Mouse (Mus musculus) spleen, postnatal 36 days (tissue): ENCODE results near the gene Tra2b.
"Not testable (repeated sequence)": the region's sequence is repeated elsewhere in the genome, so short reads cannot be mapped to it uniquely, and the experiment has no call there.

Experiments
- DNase-seq, 2 experiments: peaks; one replicate each; pipeline ENCODE4 v3.0.0; 2022; ENCODE audit warnings: low spot score in 2 of 2, mixed read lengths in 1 of 2

The Tra2b gene

DNA sequence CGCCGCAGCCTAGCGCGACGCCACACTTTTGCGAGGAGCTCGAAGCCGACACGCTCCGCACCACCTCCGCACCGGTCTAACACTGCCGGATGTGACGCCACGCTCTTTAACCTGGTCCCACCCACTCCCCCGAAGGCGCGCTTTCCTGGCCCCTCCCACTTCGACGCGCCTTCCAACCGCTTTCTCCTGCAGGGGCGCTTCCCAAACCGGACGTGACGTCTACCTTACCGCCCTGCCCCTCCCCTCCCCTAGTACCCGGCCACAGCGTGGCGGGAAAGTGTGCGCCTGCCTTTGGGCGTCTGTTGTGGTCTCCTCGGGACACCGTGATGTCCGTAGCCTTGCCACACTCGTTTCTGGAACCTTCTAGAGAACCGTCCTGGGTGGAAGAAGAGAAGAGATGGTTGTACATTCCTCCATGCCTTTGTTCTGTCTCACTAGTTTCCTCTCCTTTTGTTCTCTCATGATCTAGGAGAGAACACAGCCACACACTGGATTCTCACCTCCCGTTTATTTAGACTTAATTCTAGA, at the start of gene Tra2b:
Tra2b (minus strand) TSS at position 157 of the 528 bp plus-strand sequence.
- peak; percentile 96 to 97 for DNase-seq

DNA sequence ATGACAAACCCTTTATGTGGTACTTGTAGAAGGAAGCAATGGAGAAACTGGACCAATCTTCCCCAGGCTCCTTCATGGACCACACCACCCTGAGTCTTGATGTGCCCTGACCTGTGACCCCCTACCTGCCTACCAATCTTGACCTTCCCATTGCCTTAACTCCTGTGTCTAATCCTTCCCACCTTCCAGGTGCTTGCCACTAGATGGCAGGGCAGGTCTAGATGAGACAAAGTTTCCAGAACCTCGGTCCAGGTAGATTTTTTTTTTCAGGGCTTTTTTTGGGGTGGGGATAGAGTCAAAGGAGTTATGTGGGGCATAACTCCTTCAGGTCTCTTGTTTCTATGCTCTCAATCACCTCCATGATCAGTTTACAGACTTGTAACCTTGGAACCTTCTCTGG, 44.8 kb upstream of the Tra2b start:
- peak; percentile 5 to 17 for DNase-seq

DNA sequence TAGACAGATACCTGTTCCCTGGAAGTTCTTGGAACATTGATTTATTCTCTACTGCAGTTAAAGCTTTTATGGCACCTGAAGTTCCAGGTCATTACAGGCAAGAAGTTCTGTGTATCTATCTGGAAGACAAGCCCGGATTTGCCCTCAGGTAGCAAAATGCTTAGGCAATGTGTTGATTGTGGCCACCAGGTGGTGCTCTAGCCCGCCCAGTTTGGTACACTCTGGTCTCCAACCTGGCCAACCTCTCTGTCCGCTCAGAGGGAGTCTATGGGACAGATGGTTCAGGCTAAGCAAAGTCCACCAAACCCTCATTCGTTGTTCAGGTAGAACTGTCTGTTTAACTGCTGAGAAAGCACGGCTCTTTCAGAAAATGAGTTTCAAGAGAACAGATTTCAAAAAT, 36.8 kb upstream of the Tra2b start:
- peak; percentile 41 to 51 for DNase-seq

DNA sequence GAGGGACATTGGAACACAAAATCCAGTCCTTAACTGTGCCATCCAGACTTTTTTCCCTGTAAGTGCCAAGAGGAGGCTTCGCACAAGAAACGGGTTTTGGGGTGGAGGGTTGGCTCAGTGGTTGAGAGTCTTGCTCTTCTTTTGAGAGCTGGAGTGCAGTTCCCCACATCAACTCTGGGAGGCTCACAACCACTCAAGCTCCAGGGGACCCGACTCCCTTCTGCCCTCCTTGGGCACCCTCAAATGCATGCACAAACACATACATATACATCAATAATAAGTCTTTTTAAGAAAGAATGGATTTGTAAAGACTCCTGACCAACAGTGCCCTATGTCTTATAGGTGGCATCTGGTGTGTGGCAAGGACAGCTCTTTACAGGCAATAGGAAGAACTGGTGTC, 35.6 kb upstream of the Tra2b start:
- no peak for DNase-seq

DNA sequence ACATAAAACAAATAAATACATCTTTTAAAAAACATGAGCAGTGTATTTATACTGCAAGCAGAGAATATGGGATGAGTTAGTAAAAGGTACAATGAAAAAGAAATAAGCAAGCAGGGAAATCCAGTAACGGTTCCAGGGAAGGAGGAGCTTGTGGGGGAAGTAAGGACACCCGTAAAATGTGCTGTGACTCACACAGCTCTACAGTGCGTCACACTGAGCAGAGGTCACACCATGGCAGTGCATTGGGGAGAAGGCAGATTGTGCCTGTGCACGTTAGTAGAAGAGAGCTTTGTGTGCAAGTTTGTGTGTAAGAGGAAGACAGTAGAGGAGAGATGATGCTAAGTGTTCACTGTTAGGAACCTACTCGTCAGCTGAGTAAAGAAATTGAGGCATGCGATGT, 31.1 kb upstream of the Tra2b start:
- DNase-seq, result no peak

DNA sequence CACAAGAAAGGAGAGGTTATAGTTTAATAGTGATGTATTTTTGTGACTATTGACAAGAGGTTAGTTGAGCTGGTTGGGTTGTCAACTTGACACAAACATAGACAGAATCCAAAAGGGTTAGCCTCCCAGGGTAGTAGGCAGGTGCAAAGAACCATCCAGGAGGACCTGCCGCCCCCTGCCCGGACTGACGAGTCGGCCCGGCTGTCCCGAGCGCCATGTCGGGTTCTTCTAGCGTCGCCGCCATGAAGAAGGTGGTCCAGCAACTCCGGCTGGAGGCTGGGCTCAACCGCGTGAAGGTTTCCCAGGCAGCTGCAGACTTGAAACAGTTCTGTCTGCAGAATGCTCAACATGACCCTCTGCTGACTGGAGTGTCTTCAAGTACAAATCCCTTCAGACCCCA, 29.0 kb upstream of the Tra2b start:
- DNase-seq, result not testable (repeated sequence)

DNA sequence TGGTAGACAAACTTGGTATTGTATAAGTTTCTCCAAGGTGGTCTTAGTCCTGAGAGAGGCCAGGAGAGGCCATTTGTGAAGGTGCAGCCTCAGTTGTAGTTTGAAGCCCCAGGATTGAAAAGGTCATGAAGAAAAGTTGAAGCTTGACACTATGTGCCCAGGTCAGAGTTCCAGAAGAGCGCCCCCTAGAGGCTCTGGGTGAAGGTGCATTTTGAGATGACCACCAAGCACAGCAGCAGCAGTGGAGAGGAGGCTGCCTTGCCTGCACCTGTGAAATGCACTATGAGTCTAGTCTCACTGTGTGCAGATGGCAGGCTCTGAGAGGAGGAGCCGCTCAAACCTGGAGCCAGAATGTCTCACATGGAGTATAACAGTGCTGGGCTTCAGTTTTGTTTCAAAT, 27.8 kb upstream of the Tra2b start:
- DNase-seq, result no peak

DNA sequence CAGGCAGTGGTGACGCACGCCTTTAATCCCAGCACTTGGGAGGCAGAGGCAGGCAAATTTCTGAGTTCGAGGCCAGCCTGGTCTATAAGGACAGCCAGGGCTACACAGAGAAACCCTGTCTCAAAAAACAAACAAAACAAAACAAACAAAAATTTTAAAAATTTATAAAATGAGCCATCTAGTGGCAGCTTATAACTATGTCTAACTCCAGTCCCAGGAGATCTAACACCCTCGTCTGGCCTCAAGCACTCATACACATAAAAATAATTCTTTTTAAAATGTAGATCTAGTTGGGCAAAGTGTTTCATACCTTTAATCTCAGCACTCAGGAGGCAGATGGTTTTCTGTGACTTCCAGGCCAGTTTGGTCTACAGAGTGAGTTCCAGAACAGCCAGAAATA, 26.6 kb upstream of the Tra2b start:
- no peak for DNase-seq

DNA sequence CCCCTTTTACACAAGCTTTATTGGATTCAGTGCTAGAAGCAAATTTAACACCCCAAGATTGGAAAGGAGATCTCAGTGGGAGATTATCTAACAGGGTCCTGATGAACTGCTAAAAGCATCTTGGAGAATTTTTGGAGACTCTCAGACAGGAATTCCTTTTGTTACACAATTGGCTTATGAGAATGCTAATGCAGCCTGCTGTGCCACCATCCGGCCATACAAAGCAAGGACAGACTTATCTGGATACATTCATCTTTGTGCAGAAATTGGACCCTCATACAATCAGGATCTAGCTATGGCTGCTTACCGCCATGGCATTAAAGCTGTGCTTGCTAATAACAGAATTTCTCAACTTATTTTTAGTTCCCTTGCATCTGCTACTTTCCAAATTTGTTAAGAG, 23.8 kb upstream of the Tra2b start:
- DNase-seq, result no peak

DNA sequence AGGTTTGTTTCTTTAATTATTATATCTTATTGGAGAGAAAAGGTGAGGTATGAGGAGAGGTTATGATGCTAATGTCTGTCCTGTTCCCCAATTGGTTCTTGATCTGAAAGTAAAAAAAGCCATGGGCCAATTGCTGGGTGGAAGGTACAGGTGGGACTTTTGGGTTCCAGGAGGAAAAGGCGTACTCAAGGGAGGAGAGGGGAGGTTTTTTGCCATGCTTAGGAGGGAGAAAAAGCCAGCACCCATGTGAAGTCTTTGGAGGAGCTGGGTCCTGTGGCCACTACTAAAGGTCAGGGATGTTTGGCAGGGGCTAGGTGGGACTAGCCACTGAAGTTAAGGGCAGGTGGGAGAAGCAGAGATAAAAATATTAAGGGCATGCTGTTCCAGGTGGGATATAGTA, 21.2 kb upstream of the Tra2b start:
- DNase-seq, result no peak

DNA sequence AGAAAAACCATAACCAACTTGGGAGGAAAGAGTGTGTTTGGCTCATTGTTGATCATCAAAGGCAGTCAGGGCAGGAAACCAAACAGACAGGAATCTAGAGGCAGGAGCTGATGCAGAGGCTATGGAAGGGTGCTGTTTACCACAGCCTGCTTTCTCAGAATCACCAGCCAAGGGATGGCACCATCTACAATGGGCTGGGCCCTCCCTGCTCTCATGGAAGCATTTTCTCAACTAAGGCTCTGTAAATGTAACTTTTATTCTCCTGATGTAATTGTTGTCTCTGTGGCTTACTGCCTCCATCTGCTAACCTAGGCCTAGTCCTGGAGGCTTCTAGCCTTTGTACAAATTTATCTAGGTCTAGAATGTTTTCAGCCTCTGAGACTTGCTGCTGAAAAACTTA, 10.7 kb upstream of the Tra2b start:
- no peak for DNase-seq

DNA sequence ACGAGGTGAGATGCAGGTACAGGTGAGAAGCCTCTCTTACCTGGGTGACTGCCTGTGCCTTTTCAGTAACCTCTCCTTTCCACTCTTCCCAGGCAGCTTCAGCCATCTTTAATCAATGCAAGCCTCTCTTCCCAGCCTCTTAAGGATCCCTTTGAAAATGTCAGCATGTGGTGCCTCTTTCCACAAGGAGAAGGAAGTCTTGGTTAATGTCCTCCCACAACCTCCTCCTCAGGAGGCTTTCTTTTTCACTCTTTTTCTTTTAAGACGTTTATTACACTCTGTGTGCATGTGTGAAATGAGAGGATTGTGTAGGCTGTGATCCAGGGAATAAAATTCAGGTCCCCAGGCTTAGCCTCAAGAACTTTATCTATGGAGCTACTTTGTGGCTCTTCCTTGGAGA, 9.3 kb upstream of the Tra2b start:
- DNase-seq, result no peak

DNA sequence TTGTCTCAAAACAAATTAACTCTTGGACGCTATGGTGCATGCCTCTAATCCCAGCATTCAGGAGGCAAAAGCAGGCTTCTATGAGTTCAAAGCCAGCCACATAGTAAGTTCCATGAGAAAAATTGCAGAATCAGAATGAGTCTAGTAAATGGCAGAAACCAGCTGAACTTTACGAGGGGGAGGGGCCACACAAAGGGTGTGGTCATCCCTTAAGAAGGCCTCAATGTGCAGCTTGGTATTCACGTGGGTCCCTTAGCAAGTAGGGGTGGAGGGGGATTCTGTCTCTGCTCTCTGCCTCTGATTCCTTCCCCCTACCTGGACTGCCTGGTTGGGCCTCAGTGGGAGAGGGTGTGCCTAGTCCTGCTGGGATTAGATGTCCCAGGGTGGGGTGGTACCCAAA, 4.7 kb upstream of the Tra2b start:
- DNase-seq, result no peak

DNA sequence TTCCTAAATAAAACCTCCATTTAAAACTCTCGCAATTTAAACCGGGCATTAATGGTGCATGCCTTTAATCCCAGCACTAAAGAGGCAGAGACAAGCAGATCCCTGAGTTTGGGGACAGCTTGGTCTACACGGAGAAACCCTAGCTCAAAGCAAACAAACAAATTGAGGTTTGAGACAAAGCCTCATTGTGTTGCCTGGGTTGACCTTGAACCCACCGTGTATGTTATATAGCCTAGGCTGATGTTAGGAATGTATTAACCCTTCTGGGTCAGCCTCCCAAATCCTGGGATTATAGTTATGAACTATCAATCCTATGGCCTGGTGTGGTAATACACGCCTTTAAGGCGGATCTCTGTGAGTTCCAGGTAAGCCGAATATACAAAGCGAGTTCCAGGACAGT, 579 bp upstream of the Tra2b start:
- DNase-seq, result peak in 1 of 2 experiments; percentile 7

DNA sequence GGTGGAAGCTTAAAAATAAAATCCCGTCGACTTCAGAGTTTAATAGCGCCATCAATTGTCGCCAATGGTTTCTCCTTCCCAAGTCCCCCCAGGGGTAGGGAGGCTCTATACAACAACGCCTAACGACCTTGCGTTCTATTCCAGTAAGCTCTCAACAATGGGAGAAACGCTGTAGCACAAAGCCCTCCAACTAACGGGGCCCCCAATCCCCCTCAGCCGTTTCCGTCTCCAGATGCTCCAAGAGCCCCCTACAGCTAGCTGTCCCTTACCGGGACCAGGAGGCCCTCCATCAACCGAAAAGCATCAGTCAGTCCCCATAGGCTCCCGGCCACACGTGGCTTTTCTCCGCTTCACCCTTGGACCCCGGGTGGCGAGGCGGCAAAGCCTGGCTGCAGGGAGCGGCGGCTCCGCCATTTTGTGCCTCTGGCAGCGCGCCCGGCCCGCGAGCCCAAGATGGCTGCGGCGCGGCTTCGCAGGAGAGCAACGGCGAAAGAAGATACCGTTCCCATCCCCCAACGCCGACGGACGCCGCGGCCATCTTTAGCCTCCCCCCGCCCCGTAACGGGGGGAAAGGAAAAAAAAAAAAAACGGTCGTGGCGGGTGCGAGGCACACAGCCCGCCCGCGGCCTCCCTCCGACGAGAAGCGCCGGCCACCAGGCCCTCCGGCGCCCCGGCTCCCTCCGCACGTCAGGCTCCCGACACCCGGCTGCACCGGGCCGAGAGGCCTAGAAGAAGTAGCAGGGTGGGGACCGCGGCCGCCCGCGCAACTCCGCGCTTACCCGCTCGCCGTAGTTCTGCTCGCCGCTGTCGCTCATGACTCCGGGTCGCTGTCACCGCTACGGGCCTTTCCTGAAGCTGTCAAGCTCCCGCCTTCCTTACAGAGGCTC, 600 bp downstream of the Tra2b start:
- DNase-seq, result peak; percentile 76 to 81

DNA sequence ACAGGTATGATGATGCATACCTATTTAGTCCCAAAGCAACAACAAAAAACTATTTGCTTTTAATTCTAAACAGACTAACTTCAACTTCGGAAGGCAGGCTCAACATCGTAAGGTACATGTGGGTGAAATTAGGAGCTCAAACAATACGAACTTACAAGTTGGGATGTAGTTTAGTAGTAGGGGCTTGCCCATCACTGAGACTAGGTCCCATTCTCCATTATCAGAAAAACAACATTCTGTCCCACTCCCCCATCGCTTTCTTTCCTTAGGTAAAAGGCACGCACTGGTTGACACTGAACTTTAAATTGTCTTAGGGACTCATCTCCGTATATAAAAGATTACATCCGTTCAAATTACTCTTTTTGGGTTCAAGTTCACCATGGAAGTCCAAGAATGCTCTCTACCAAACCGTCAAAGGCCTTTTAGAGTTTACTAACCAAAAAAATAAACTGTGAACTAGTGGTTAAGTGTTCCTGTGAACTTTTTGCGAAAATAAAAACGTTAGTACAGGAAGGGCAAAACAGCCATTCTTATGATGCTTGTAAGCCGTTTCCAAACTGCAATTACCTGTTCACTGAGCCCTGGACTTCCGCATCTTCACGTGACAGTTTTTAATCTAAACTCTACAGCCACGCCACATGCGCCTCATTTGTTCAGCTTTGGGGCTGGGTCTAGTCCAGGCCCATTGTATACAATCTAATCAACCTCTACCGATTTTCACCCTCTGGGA, 1.4 kb downstream of the Tra2b start:
- peak; percentile 54 to 60 for DNase-seq

DNA sequence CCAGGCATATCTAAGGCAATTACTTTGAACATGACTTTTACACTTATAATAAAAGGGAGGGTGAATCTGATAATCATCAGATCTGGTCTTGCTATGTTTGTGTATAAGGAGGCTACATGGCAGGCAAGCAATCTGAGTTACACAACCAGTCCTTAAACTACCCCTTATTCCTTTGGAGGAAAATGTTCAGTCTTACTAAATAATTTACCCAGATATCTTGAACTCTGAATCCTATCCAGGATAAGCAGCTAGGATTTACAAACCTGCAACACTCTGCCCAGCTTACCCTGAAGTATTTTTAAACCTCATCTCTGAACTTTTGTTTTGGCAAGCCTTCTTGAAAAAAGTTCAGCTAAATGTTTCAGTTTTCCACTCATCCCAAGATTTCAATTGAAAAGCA, 2.7 kb downstream of the Tra2b start:
- no peak for DNase-seq

DNA sequence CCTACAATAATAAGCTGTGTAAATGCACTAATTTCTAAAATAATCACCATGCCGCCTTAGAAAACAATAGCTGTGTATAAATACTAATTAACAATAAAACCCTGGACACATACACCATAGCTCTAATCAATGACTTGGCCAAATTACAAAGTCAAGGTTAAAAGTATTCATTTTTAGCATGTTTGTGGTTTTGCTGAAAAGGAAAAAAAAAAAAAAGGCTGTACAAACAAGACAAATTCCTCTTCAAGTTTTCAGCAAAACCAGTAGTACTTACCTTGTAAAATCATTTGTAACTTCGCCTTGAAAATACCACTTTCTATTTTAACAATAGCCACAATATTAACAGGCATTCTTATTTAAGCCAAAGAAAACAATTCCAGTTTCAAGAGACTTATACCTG, 4.2 kb downstream of the Tra2b start:
- DNase-seq, result no peak

DNA sequence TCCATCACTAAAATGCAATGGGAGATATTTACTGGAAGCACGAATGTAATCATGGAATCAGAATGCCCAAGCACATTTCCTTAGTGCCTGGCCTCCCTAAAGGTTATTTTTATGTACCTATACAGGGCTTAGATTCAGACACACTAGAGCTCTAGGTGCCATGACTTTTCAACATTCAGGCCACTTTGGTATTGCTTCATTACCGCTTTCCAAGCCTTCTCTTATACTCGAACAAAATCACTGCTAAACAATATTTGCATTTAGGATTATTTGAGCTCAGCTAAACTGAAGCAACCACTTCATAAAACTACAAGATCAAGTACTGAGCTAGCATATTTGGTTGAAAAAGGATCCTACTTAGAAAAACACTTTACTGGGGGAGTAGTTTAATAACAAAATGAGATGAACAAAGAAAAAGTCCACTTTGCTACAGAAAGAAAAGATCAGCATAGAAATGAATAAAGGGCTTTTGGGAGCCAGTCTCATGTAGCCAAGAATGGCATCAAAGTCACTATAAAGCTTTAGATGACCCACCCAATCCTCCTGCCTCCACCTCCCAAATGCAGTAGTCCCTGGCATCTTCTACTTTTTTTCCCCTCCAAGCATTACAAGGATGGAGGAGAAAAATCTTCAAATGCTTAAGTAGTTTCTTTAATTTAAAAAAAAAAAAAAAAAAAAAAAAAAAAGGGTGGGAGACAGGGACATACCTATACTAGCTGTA, 5.2 kb downstream of the Tra2b start:
- no peak for DNase-seq

DNA sequence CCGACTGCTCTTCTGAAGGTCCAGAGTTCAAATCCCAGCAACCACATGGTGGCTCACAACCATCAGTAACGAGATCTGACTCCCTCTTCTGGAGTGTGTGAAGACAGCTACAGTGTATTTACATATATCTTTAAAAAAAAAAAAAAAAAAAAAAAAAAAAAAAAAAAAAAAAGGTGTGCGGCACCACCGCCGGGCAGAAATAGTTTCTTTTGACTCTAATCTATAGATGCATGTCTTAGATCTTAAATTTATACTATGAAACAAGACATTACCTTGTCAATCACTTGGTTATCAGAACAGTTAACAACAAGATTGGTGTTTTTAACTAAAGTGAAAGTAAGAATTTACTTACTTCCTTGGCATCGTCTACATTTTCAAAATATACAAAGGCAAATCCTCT, 13.6 kb downstream of the Tra2b start:
- not testable (repeated sequence) for DNase-seq

DNA sequence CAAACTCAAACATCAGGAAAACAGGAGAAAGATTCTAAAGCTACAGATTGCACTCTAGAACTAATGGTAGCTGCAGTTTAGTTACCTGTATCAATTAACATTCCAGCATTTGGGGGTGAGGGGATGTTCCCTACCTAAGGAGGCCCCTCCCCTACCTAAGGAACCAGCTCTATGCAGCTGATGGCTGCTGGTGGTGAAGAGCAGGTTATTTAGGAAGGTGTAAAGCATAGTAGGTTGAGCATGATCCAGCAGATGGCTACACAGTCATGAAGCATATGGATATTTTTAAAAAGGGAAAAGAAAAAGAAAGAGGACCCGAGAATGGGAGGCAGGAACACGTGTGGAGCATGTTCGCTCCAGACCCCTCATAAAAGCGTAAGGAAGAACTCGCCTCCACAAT, 15.5 kb downstream of the Tra2b start:
- no peak for DNase-seq

DNA sequence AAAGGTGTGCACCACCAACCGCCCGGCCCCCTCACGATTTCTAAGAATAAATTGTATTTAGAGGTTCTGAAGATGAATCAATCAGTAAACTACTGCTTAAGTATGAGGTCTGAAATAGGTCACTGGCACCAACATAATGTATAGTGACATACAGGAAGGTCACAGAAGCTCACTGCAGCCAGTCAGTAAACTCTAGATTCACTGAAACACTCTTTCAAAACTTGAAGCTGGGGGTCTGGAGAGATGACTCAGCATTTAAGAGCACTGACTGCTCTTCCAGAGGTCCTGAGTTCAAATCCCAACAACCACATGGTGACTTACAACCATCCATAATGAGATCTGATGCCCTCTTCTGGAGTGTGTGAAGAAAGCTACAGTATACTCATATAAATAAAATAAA, 16.1 kb downstream of the Tra2b start:
- no peak for DNase-seq
